Mouse (Mus musculus) liver, embryonic 14.5 days (tissue): ENCODE results near the gene Rnf20.

Experiments used
- CTCF ChIP-seq: IDR thresholded peaks from 2 replicates; pipeline ENCODE4 v1.5.1; 2016; ENCODE audit warnings: antibody characterized with exemption, low read depth, control low read depth
- EP300 ChIP-seq: IDR thresholded peaks from 2 replicates; pipeline ENCODE4 v1.6.1; 2016; ENCODE audit warnings: antibody characterized with exemption, low read depth

DNA sequence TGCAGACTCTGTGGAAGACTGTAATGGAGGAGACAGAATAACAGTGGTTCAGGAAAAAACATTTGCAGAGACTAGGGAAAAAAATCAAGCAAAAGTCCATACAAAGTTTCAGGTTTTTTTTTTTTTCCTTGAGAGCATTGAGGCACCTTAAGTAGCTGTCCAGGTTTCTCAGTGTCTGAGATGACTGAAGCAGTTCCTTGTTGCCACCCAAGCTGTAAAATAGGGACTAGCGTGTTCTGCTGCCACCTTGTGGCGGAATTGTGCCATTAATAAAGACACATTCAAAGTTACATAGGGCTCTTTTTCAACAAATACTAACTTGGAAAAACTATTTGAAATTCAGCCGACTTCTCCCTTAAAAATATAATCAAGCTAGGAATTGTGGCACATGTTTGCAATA, 4.8 kb upstream of the Rnf20 start:
- TF ChIP-seq EP300 (no peak), CTCF (peak; percentile 84)
